Mouse (Mus musculus): ENCODE measurements around the gene Zbtb21. TPM values are rescaled to one million over a fixed set of nuclear protein-coding genes. Genes with fewer than 3 reads are reported as not detected.
"Not testable (repeated sequence)": the region's sequence is repeated elsewhere in the genome, so short reads cannot be mapped to it uniquely, and the experiment has no call there.

Gene Zbtb21
- polyA plus RNA-seq, 1 experiment from 2014 or later, result 12.5 TPM

- Histone ChIP-seq H3K4me1 (ENCODE audit: control insufficient read depth, insufficient read depth, low read length) (no peaks in the 10 kb centered on the region), H3K4me3 (ENCODE audit: low read depth, low read length) (no peak overlapping the region), H3K27me3 (replicated peaks; ENCODE audit: control insufficient read depth, insufficient read depth, low read length) (no peaks in the 10 kb centered on the region), H3K36me3 (ENCODE audit: control insufficient read depth, insufficient read depth, low read length) (peaks cover 67% of the 10 kb centered on the region), H3K9me3 (replicated peaks; ENCODE audit: control insufficient read depth, low read length) (no peaks in the 10 kb centered on the region), H3K4me2 (ENCODE audit: low read length) (no peak overlapping the region), H3K27ac (ENCODE audit: low read depth, low read length) (no peak overlapping the region), H3K9ac (ENCODE audit: low read length) (no peak overlapping the region)
- DNase-seq (ENCODE audit: low spot score) (no peak), ATAC-seq (no peak)
- WGBS, result 87% methylated on average over 9 of the region's 9 CpGs
These were observed 9.6 kb downstream of the Zbtb21 start for GRCm38 (mm10) chr16:97952801-97953200.

- no peak for ATAC-seq
- Histone ChIP-seq H3K9ac (ENCODE audit: low read length) (no peak overlapping the region), H3K4me3 (ENCODE audit: low read depth, low read length) (no peak overlapping the region), H3K27ac (ENCODE audit: low read depth, low read length) (no peak overlapping the region), H3K4me1 (ENCODE audit: control insufficient read depth, insufficient read depth, low read length) (no peaks in the 10 kb centered on the region), H3K4me2 (ENCODE audit: low read length) (no peak overlapping the region), H3K36me3 (ENCODE audit: control insufficient read depth, insufficient read depth, low read length) (peaks cover 67% of the 10 kb centered on the region), H3K9me3 (replicated peaks; ENCODE audit: control insufficient read depth, low read length) (no peaks in the 10 kb centered on the region), H3K27me3 (replicated peaks; ENCODE audit: control insufficient read depth, insufficient read depth, low read length) (no peaks in the 10 kb centered on the region)
- no peak for DNase-seq (ENCODE audit: low spot score)
- WGBS, result 94% methylated on average over 4 of the region's 4 CpGs
These were observed 10.1 kb downstream of the Zbtb21 start for GRCm38 (mm10) chr16:97952371-97952770.

- Histone ChIP-seq H3K4me3 (ENCODE audit: low read depth, low read length) (no peak overlapping the region), H3K4me1 (ENCODE audit: control insufficient read depth, insufficient read depth, low read length) (no peaks in the 10 kb centered on the region), H3K27ac (ENCODE audit: low read depth, low read length) (no peak overlapping the region), H3K4me2 (ENCODE audit: low read length) (no peak overlapping the region), H3K27me3 (replicated peaks; ENCODE audit: control insufficient read depth, insufficient read depth, low read length) (no peaks in the 10 kb centered on the region), H3K36me3 (ENCODE audit: control insufficient read depth, insufficient read depth, low read length) (peaks cover 56% of the 10 kb centered on the region), H3K9ac (ENCODE audit: low read length) (no peak overlapping the region), H3K9me3 (replicated peaks; ENCODE audit: control insufficient read depth, low read length) (no peaks in the 10 kb centered on the region)
- DNase-seq (ENCODE audit: low spot score) (no peak), ATAC-seq (no peak)
- WGBS, result 95% methylated on average over 8 of the region's 8 CpGs
These were observed 12.4 kb downstream of the Zbtb21 start for GRCm38 (mm10) chr16:97950061-97950460.

GRCm38 (mm10) chr16:97948836-97949235, 13.6 kb downstream of the Zbtb21 start:
- H3K27me3 ChIP-seq (replicated peaks; ENCODE audit: control insufficient read depth, insufficient read depth, low read length), result no peaks in the 10 kb centered on the region
- peaks cover 47% of the 10 kb centered on the region for H3K36me3 ChIP-seq (ENCODE audit: control insufficient read depth, insufficient read depth, low read length)
- H3K4me1 ChIP-seq (ENCODE audit: control insufficient read depth, insufficient read depth, low read length), result no peaks in the 10 kb centered on the region
- DNase-seq (ENCODE audit: low spot score) (no peak), ATAC-seq (no peak)
- 81% methylated on average over 4 of the region's 4 CpGs for WGBS
- no peaks in the 10 kb centered on the region for H3K9me3 ChIP-seq (replicated peaks; ENCODE audit: control insufficient read depth, low read length)
- no peak overlapping the region for H3K27ac ChIP-seq (ENCODE audit: low read depth, low read length)
- no peak overlapping the region for H3K9ac ChIP-seq (ENCODE audit: low read length)
- no peak overlapping the region for H3K4me2 ChIP-seq (ENCODE audit: low read length)
- H3K4me3 ChIP-seq (ENCODE audit: low read depth, low read length), result no peak overlapping the region

- not testable (repeated sequence) for H3K4me2 ChIP-seq (ENCODE audit: low read length); H3K9ac ChIP-seq (ENCODE audit: low read length); ATAC-seq; H3K4me1 ChIP-seq (ENCODE audit: control insufficient read depth, insufficient read depth, low read length); H3K27me3 ChIP-seq (replicated peaks; ENCODE audit: control insufficient read depth, insufficient read depth, low read length); H3K27ac ChIP-seq (ENCODE audit: low read depth, low read length); DNase-seq (ENCODE audit: low spot score); H3K4me3 ChIP-seq (ENCODE audit: low read depth, low read length); H3K9me3 ChIP-seq (replicated peaks; ENCODE audit: control insufficient read depth, low read length)
- H3K36me3 ChIP-seq (ENCODE audit: control insufficient read depth, insufficient read depth, low read length), result peaks cover 30% of the 10 kb centered on the region
- WGBS, result 86% methylated on average over 2 of the region's 2 CpGs
These were observed 15.4 kb downstream of the Zbtb21 start for GRCm38 (mm10) chr16:97946993-97947392.

- H3K9ac ChIP-seq (ENCODE audit: low read length), result no peak overlapping the region
- no peak overlapping the region for H3K4me2 ChIP-seq (ENCODE audit: low read length)
- no peaks in the 10 kb centered on the region for H3K4me1 ChIP-seq (ENCODE audit: control insufficient read depth, insufficient read depth, low read length)
- H3K9me3 ChIP-seq (replicated peaks; ENCODE audit: control insufficient read depth, low read length), result no peaks in the 10 kb centered on the region
- ATAC-seq (no peak), DNase-seq (ENCODE audit: low spot score) (no peak)
- H3K36me3 ChIP-seq (ENCODE audit: control insufficient read depth, insufficient read depth, low read length), result no peaks in the 10 kb centered on the region
- no peak overlapping the region for H3K4me3 ChIP-seq (ENCODE audit: low read depth, low read length)
- no peaks in the 10 kb centered on the region for H3K27me3 ChIP-seq (replicated peaks; ENCODE audit: control insufficient read depth, insufficient read depth, low read length)
- no peak overlapping the region for H3K27ac ChIP-seq (ENCODE audit: low read depth, low read length)
These were observed 20.6 kb downstream of the Zbtb21 start for GRCm38 (mm10) chr16:97941844-97942243.

- H3K27ac ChIP-seq (ENCODE audit: low read depth, low read length), result no peak overlapping the region
- H3K9me3 ChIP-seq (replicated peaks; ENCODE audit: control insufficient read depth, low read length), result no peaks in the 10 kb centered on the region
- H3K36me3 ChIP-seq (ENCODE audit: control insufficient read depth, insufficient read depth, low read length), result no peaks in the 10 kb centered on the region
- ATAC-seq (no peak), DNase-seq (ENCODE audit: low spot score) (no peak)
- no peak overlapping the region for H3K9ac ChIP-seq (ENCODE audit: low read length)
- 85% methylated on average over 3 of the region's 3 CpGs for WGBS
- H3K4me1 ChIP-seq (ENCODE audit: control insufficient read depth, insufficient read depth, low read length), result no peaks in the 10 kb centered on the region
- H3K4me2 ChIP-seq (ENCODE audit: low read length), result no peak overlapping the region
- no peaks in the 10 kb centered on the region for H3K27me3 ChIP-seq (replicated peaks; ENCODE audit: control insufficient read depth, insufficient read depth, low read length)
- no peak overlapping the region for H3K4me3 ChIP-seq (ENCODE audit: low read depth, low read length)
These were observed 21.9 kb downstream of the Zbtb21 start for GRCm38 (mm10) chr16:97940471-97940973.

GRCm38 (mm10) chr16:97935815-97936214, 26.6 kb downstream of the Zbtb21 start:
- Histone ChIP-seq H3K9me3 (replicated peaks; ENCODE audit: control insufficient read depth, low read length) (no peaks in the 10 kb centered on the region), H3K36me3 (ENCODE audit: control insufficient read depth, insufficient read depth, low read length) (no peaks in the 10 kb centered on the region), H3K27me3 (replicated peaks; ENCODE audit: control insufficient read depth, insufficient read depth, low read length) (no peaks in the 10 kb centered on the region), H3K27ac (ENCODE audit: low read depth, low read length) (no peak overlapping the region), H3K4me2 (ENCODE audit: low read length) (no peak overlapping the region), H3K4me1 (ENCODE audit: control insufficient read depth, insufficient read depth, low read length) (no peaks in the 10 kb centered on the region), H3K9ac (ENCODE audit: low read length) (no peak overlapping the region), H3K4me3 (ENCODE audit: low read depth, low read length) (no peak overlapping the region)
- no peak for ATAC-seq
- no peak for DNase-seq (ENCODE audit: low spot score)
- WGBS, result 85% methylated on average over 3 of the region's 3 CpGs

GRCm38 (mm10) chr16:97930231-97930630, 32.2 kb downstream of the Zbtb21 start:
- Histone ChIP-seq H3K4me3 (ENCODE audit: low read depth, low read length) (no peak overlapping the region), H3K9me3 (replicated peaks; ENCODE audit: control insufficient read depth, low read length) (no peaks in the 10 kb centered on the region), H3K9ac (ENCODE audit: low read length) (no peak overlapping the region), H3K4me2 (ENCODE audit: low read length) (no peak overlapping the region), H3K27me3 (replicated peaks; ENCODE audit: control insufficient read depth, insufficient read depth, low read length) (no peaks in the 10 kb centered on the region), H3K36me3 (ENCODE audit: control insufficient read depth, insufficient read depth, low read length) (no peaks in the 10 kb centered on the region), H3K4me1 (ENCODE audit: control insufficient read depth, insufficient read depth, low read length) (no peaks in the 10 kb centered on the region), H3K27ac (ENCODE audit: low read depth, low read length) (no peak overlapping the region)
- ATAC-seq, result no peak
- DNase-seq (ENCODE audit: low spot score), result no peak

All from forebrain, embryonic 14.5 days (tissue).